Mouse (Mus musculus) ES-Bruce4 (cell line): ENCODE measurements around the gene Atxn7l1.

Experiments used
- CTCF ChIP-seq: IDR thresholded peaks from one replicate; pipeline ENCODE4 v1.8.1; 2011; ENCODE audit warnings: low read depth, low read length
- POLR2A ChIP-seq: IDR thresholded peaks from one replicate; pipeline ENCODE4 v1.8.1; 2011; ENCODE audit warnings: low read length; ENCODE audit not compliant: insufficient read depth

DNA sequence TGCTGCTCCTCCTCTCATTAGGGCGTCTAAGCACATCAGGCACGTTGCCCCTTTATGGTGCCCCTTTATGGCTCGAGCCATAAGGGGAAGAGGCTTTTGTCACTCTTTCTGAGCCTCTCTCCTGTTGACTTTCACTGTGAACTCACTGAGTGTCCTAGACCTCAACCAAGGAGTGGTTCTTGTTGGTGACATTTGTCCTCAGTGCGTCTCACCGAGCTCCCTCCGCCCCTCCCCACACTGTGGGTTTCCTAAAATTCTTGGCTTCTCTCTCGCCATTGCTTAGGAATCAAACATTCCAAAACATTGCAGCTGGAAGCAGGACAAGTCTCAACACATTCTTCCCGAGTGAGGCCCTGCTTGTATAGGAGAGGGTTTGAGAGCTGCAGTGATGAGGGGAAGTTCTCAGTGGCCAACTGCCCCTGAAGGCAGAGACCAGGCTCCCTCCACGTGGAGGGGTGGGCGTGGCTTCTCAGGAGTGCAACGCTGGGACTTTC, 46.0 kb downstream of the Atxn7l1 start:
- TF ChIP-seq CTCF (no peak), POLR2A (no peak)
